Mouse (Mus musculus): ENCODE measurements at regions not wholly inside any gene's neighbourhood (a gene's known extent, or its start where the extent isn't known, plus 50 kb on each side); places are given as distances from the start of the nearest gene placed in this dataset.

DNA sequence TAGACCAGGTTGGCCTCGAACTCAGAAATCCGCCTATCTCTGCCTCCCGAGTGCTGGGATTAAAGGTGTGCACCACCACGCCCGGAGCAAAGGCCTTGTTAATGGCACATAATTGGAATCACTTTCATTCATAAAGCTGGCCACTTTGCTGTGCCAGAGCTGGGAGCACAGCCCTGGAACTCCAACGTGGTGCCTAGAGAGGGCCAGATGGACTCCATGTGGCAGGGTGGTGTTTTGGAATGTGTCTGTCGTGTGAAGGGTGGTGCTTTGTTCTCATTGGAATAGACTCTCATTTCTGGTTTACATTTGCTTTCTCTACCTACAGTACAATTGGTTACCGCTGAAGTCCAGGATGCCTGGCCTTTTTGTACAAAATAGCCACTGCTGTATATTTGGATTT, 150.2 kb downstream of the Cartpt start:
- WGBS: 80% methylated on average over 8 of the region's 8 CpGs
- ATAC-seq (ENCODE audit: borderline replicate concordance, extremely low read depth, low FRiP score, low TSS enrichment): no peak
- no peaks in the 10 kb centered on the region for H3K9me3 ChIP-seq
- H3K4me1 ChIP-seq: no peaks in the 10 kb centered on the region
- no peak overlapping the region for H3K4me3 ChIP-seq
- no peaks in the 10 kb centered on the region for H3K36me3 ChIP-seq
- H3K9ac ChIP-seq: no peak overlapping the region
- no peak overlapping the region for H3K4me2 ChIP-seq
- H3K27me3 ChIP-seq: no peaks in the 10 kb centered on the region
- H3K27ac ChIP-seq: no peak overlapping the region

DNA sequence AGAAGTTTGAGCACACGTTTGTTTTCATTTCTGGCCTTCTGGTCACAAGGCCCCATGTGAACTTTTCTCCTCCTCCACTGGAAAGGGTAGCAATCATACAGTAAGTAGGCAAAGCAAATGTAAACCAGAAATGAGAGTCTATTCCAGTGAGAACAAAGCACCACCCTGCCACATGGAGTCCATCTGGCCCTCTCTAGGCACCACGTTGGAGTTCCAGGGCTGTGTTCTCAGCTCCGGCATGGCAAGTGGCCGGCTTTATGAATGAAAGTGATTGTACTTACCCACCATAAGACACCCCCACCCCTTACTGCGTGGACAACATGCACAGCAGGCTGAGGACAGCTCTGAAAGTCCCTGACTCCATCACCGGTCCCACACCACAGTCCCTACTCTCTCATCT, 151.5 kb downstream of the Cartpt start:
- WGBS: 77% methylated on average over 6 of the region's 6 CpGs
- no peak overlapping the region for H3K9ac ChIP-seq
- no peak for ATAC-seq (ENCODE audit: borderline replicate concordance, extremely low read depth, low FRiP score, low TSS enrichment)
- H3K4me2 ChIP-seq: no peak overlapping the region
- H3K27ac ChIP-seq: no peak overlapping the region
- H3K27me3 ChIP-seq: no peaks in the 10 kb centered on the region
- no peaks in the 10 kb centered on the region for H3K4me1 ChIP-seq
- no peaks in the 10 kb centered on the region for H3K36me3 ChIP-seq
- H3K9me3 ChIP-seq: no peaks in the 10 kb centered on the region
- no peak overlapping the region for H3K4me3 ChIP-seq

GRCm38 (mm10) chr13:99748128-99748527, 152.8 kb downstream of the Cartpt start:
- H3K4me2 ChIP-seq: no peak overlapping the region
- H3K27ac ChIP-seq: no peak overlapping the region
- no peaks in the 10 kb centered on the region for H3K27me3 ChIP-seq
- no peaks in the 10 kb centered on the region for H3K36me3 ChIP-seq
- no peak overlapping the region for H3K4me3 ChIP-seq
- no peaks in the 10 kb centered on the region for H3K9me3 ChIP-seq
- H3K4me1 ChIP-seq: no peaks in the 10 kb centered on the region
- H3K9ac ChIP-seq: no peak overlapping the region
- WGBS: 62% methylated on average over 9 of the region's 9 CpGs
- 0 out of 2 replicates have a peak, but pooled peaks have one; percentile 27 for ATAC-seq (ENCODE audit: borderline replicate concordance, extremely low read depth, low FRiP score, low TSS enrichment)

GRCm38 (mm10) chr13:99745526-99745925, 155.4 kb downstream of the Cartpt start:
- H3K4me2 ChIP-seq: no peak overlapping the region
- WGBS: 66% methylated on average over 6 of the region's 6 CpGs
- H3K36me3 ChIP-seq: no peaks in the 10 kb centered on the region

DNA sequence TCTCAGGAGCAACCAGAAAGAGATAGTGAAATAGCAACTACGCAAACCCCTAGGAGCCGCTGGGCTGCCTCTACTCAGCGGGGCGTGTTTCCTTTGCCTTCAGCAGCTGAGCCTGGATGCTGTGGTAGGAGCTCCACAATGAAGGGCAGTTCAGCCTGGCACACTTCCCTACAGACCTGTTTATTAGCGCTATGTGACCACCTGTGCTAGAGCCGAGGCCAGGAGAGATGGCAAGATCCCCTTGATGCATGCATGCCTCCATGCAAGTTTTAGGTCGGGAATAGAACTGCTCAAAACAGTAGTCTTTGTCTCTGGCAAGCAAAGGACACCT, 156.1 kb downstream of the Cartpt start:
- Histone ChIP-seq H3K27me3 (no peaks in the 10 kb centered on the region), H3K9me3 (no peaks in the 10 kb centered on the region), H3K36me3 (no peaks in the 10 kb centered on the region), H3K27ac (no peak overlapping the region), H3K4me1 (0 out of 2 replicates have a peak, but pooled peaks cover 2% of the 10 kb centered on the region), H3K9ac (no peak overlapping the region), H3K4me2 (no peak overlapping the region), H3K4me3 (no peak overlapping the region)
- no peak for ATAC-seq (ENCODE audit: borderline replicate concordance, extremely low read depth, low FRiP score, low TSS enrichment)
- WGBS: 85% methylated on average over 7 of the region's 7 CpGs

More at GRCm38 (mm10) chr13:99745526-99745925, 155.4 kb downstream of the Cartpt start:
- Histone ChIP-seq H3K27ac (no peak overlapping the region), H3K9me3 (no peaks in the 10 kb centered on the region), H3K4me1 (0 out of 2 replicates have a peak, but pooled peaks cover 2% of the 10 kb centered on the region), H3K4me3 (no peak overlapping the region), H3K27me3 (no peaks in the 10 kb centered on the region), H3K9ac (no peak overlapping the region)
- no peak for ATAC-seq (ENCODE audit: borderline replicate concordance, extremely low read depth, low FRiP score, low TSS enrichment)

GRCm38 (mm10) chr13:99743952-99744789, 156.7 kb downstream of the Cartpt start:
- H3K9ac ChIP-seq: no peak overlapping the region
- WGBS: 48% methylated on average over 8 of the region's 8 CpGs
- H3K27ac ChIP-seq: no peak overlapping the region

GRCm38 (mm10) chr13:99742507-99742906, 158.4 kb downstream of the Cartpt start:
- no peaks in the 10 kb centered on the region for H3K9me3 ChIP-seq
- no peak overlapping the region for H3K4me2 ChIP-seq
- no peaks in the 10 kb centered on the region for H3K27me3 ChIP-seq
- no peak overlapping the region for H3K9ac ChIP-seq
- 0 out of 2 replicates have a peak, but pooled peaks cover 2% of the 10 kb centered on the region for H3K4me1 ChIP-seq
- H3K4me3 ChIP-seq: no peak overlapping the region
- no peak overlapping the region for H3K27ac ChIP-seq
- no peak for ATAC-seq (ENCODE audit: borderline replicate concordance, extremely low read depth, low FRiP score, low TSS enrichment)
- WGBS: 86% methylated on average over 2 of the region's 2 CpGs
- no peaks in the 10 kb centered on the region for H3K36me3 ChIP-seq

More at GRCm38 (mm10) chr13:99743952-99744789, 156.7 kb downstream of the Cartpt start:
- Histone ChIP-seq H3K9me3 (no peaks in the 10 kb centered on the region), H3K4me1 (0 out of 2 replicates have a peak, but pooled peaks cover 2% of the 10 kb centered on the region), H3K27me3 (no peaks in the 10 kb centered on the region), H3K36me3 (no peaks in the 10 kb centered on the region), H3K4me2 (no peak overlapping the region), H3K4me3 (no peak overlapping the region)
- no peak for ATAC-seq (ENCODE audit: borderline replicate concordance, extremely low read depth, low FRiP score, low TSS enrichment)

GRCm38 (mm10) chr13:99741981-99742380, 158.9 kb downstream of the Cartpt start:
- H3K27ac ChIP-seq: no peak overlapping the region
- H3K9me3 ChIP-seq: no peaks in the 10 kb centered on the region
- H3K4me3 ChIP-seq: no peak overlapping the region
- no peak for ATAC-seq (ENCODE audit: borderline replicate concordance, extremely low read depth, low FRiP score, low TSS enrichment)
- H3K9ac ChIP-seq: no peak overlapping the region
- H3K4me1 ChIP-seq: 0 out of 2 replicates have a peak, but pooled peaks cover 2% of the 10 kb centered on the region
- H3K4me2 ChIP-seq: no peak overlapping the region
- no peaks in the 10 kb centered on the region for H3K27me3 ChIP-seq
- 41% methylated on average over 2 of the region's 2 CpGs for WGBS
- no peaks in the 10 kb centered on the region for H3K36me3 ChIP-seq

DNA sequence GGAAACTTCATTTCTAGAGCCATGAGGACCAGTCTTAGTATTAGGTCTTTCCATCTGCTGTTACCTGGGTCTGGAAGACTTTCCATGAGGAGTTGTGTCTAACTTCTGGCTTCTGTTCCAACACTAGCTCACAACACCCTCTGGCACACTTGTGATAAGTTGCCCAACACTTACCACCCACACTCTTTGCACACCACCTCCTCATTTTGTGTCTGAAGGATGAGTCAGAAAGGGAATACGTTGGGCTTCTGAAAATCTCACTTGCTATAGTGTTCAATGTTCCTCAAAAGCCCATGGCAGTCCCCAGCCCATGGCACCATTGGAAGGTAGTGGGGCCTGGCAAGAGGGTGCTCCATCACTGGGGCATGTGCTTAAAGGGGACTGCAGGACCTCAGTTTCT, 161.5 kb downstream of the Cartpt start:
- H3K4me2 ChIP-seq: no peak overlapping the region
- ATAC-seq (ENCODE audit: borderline replicate concordance, extremely low read depth, low FRiP score, low TSS enrichment): no peak

DNA sequence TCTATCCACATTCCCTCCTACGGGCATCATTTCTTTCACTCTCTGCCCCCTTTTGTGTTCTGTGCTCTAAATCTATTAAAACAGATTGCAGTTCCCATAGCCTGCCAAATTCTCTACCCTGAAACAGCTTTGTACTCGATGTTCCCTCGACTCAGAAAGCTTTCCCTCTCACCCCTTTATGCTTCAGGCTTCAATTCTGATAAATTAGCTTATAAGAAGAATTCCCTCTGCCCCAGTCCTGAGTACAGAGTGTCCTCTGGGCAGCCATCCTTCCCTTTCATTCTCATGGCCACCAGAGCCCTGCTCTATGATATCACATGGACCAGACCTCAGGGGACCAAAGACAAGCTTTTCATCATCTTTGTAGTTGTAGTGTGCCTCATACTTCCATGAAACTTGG, 163.6 kb downstream of the Cartpt start:
- ATAC-seq (ENCODE audit: borderline replicate concordance, extremely low read depth, low FRiP score, low TSS enrichment): no peak
- no peak overlapping the region for H3K4me2 ChIP-seq
- H3K4me3 ChIP-seq: no peak overlapping the region
- H3K27me3 ChIP-seq: no peaks in the 10 kb centered on the region
- 0 out of 2 replicates have a peak, but pooled peaks cover 2% of the 10 kb centered on the region for H3K4me1 ChIP-seq
- H3K36me3 ChIP-seq: no peaks in the 10 kb centered on the region
- no peak overlapping the region for H3K27ac ChIP-seq
- H3K9ac ChIP-seq: no peak overlapping the region
- H3K9me3 ChIP-seq: no peaks in the 10 kb centered on the region
- WGBS: 66% methylated on average over 3 of the region's 3 CpGs

More for the DNA sequence above, 161.5 kb downstream of the Cartpt start:
- 63% methylated on average over 1 of the region's 1 CpGs for WGBS
- Histone ChIP-seq H3K36me3 (no peaks in the 10 kb centered on the region), H3K27ac (no peak overlapping the region), H3K4me1 (0 out of 2 replicates have a peak, but pooled peaks cover 2% of the 10 kb centered on the region), H3K9me3 (no peaks in the 10 kb centered on the region), H3K9ac (no peak overlapping the region), H3K27me3 (no peaks in the 10 kb centered on the region), H3K4me3 (no peak overlapping the region)

DNA sequence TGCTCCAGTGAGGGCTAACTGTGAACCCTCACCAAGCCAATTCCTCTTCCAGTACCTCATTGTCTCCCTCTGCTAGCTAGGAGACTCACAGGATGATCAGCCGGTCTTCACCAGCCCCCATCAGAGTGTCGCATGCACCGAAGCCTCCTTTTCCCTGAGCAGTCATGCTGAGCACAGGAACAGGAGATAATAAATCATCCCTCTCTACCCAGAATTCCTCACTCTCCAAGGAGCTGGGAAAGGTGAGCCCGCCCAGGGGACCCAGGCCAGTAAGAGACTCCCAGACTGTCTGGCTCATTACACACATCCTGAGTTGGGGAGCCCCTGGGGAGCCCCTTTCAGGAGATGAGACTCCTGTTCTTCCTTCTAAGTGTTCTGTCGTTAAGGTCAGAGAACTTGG, 171.7 kb downstream of the Cartpt start:
- Histone ChIP-seq H3K27me3 (no peaks in the 10 kb centered on the region; the same call in 1 of the 2 replicates), H3K9ac (no peak overlapping the region), H3K36me3 (no peaks in the 10 kb centered on the region), H3K4me2 (no peak overlapping the region), H3K4me1 (no peaks in the 10 kb centered on the region), H3K9me3 (no peaks in the 10 kb centered on the region), H3K4me3 (no peak overlapping the region), H3K27ac (no peak overlapping the region)
- 46% methylated on average over 5 of the region's 5 CpGs for WGBS
- ATAC-seq (ENCODE audit: borderline replicate concordance, extremely low read depth, low FRiP score, low TSS enrichment): no peak

- no peak overlapping the region for H3K4me3 ChIP-seq
- no peak for ATAC-seq (ENCODE audit: borderline replicate concordance, extremely low read depth, low FRiP score, low TSS enrichment)
- WGBS: 59% methylated on average over 7 of the region's 7 CpGs
- H3K27ac ChIP-seq: no peak overlapping the region
- H3K9me3 ChIP-seq: no peaks in the 10 kb centered on the region
- H3K36me3 ChIP-seq: no peaks in the 10 kb centered on the region
- no peak overlapping the region for H3K4me2 ChIP-seq
- no peaks in the 10 kb centered on the region; the same call in 1 of the 2 replicates for H3K27me3 ChIP-seq
- H3K9ac ChIP-seq: no peak overlapping the region
- no peaks in the 10 kb centered on the region for H3K4me1 ChIP-seq
These were observed 176.6 kb downstream of the Cartpt start for GRCm38 (mm10) chr13:99724245-99724644.
